Mouse (Mus musculus) left cerebral cortex, adult 11 months (tissue): ENCODE measurements at regions not wholly inside any gene's neighbourhood (a gene's known extent, or its start where the extent isn't known, plus 50 kb on each side); places are given as distances from the start of the nearest gene placed in this dataset.

Experiments
- DNase-seq: peaks from one replicate; pipeline ENCODE4 v3.0.0; 2022; ENCODE audit warnings: low spot score

DNA sequence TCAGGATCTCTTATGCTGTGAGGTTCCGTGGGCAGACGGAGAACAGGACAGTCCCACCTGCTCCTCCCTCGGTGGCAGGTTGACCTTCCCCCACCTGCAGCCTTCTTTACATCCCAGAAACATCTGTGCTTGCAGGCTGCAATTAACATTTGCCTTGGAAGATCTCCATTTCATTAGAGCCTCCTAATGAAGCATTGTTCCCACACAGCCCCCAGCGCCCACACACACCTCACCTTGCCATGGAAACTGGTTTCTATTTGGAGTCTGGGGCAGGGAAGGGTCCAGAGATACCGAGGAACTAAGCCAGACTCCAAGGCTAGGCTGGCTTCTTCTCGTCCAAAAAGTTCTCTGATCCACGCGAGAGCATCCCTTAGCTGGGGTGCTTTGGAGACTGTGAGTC lies 56.6 kb upstream of the Rpl38 start:
- DNase-seq = no peak

DNA sequence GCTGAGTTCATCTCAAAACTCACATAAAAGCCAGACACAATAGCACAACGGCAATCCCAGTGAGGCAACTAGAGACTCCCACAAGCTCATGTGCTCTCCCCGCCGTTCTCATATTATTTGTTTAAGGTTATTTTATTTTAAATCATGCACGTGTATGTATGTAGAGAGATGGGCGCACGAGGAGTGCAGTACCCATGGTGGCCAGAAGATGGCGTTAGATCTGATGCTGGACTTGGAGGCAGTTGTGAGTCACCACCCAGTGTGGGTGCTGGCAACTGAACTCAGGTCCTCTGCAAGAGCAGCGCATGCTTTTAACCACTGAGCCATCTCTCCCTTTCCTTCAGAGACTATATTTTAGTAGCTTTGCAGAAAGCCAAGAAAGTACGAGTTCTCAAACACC lies 60.3 kb upstream of the Rpl38 start:
- no peak for DNase-seq

DNA sequence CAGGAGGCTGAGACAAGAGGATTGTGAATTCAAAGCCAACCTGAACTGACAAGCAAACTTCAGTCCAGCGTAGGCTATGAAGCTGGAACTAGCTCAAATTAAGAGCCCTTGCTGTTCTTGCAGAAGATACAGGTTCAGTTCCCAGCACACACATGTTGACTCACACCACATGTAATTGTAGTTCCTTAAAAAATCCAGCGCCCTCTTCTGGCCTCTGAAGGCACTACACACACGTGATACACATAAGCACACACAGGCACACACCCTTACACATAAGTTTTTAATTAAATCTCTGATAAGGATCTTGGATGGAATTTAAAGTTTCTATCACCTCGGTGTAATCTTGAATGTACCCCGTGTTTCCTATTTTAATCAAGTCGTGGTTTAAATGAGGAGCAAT lies 65.2 kb upstream of the Rpl38 start:
- DNase-seq = no peak

DNA sequence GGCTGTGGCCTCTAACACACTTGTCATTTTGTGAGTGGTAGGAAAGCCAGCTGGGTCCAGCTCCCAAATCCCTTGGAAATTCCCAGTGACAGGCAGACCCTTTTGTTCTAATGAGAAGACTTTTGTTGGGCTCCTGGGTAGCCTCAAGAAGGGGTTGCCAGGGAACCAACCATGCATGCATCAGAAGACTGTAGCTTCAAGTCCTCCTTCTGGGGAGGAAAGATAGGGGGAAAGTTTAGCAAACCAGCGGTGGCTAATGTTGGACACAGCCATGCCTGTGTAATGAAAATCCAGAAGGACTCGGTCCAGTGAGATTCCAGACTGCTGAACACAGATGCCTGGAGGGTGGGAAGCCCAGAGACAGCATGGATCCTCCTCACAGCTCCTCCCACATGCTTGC lies 71.1 kb upstream of the Rpl38 start:
- no peak for DNase-seq

DNA sequence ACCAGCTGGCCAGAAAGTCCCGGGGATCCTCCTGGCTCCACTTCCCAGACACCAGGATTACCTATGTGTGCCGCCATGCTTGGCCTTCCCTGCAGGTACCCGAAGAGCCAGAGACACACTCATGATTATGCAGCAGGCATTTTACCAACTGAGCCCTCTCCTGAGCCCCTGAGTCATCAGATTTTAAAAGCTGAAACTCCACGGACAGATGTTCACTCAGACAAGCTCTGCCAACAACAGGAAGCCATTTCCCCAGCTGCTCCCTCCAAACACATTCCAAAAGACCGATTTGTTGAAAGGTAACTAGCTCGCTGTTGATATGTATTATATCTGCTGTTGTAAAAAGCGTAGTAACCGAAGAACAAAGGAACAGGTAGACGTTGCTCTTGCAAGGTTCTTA lies 75.4 kb upstream of the Rpl38 start:
- DNase-seq = no peak

DNA sequence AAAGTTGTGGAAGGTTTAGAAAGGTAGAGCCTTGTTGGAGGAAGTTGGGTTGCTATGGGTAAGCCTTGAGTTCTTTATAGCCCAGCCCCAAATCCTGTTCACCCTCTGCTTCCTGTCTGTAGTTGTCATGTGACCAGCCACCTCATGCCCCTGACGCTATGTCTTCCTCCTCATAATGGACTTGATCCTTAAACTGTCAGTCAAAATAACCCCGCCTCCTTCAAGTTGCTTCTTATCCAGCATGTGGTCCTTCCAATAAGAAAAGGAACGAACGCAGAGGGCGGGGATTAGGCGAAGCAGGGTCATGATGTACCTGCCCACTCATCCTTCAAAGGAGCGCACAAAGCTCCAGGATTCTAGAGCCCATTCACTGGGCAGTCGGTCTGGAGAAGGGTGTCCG lies 79.8 kb upstream of the Rpl38 start:
- no peak for DNase-seq

DNA sequence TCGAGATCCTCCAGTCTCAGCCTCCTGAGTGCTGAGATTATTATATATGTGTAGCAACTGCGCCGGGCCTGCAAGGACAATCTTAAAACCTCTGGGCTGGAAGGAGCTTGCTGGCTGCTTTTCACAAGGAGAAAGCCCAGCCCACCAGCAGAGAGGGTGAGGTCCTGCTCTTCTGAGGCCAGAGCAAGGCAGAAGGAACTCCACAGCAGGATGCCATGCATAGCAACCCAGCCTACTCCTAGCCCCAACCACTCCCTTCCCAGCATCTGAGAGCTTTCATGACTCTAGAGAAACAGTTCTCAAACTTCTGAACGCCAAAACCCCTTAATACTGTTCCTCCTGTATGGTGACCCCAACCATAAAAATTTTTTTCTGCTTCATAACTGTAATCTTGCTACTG lies 80.3 kb upstream of the Rpl38 start:
- no peak for DNase-seq

DNA sequence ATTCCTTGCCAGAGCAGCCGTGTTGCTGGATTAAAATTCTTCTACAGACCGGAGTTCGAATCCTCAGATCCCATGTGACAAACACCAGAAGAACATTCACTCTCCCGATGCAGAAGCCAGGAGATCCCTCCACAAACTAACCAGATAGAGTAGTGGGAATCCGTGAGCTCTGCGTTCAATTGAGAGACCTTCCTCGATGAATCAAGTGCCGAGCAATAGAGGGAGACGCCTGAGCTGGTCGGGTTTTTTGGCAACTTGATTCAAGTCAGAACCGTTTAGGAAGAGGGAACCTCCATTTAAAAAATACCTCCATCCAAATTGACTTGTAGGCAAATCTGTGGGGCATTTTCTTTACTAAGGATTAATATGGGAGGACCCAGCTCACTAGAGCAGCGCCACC lies 81.9 kb upstream of the Rpl38 start:
- DNase-seq = no peak

DNA sequence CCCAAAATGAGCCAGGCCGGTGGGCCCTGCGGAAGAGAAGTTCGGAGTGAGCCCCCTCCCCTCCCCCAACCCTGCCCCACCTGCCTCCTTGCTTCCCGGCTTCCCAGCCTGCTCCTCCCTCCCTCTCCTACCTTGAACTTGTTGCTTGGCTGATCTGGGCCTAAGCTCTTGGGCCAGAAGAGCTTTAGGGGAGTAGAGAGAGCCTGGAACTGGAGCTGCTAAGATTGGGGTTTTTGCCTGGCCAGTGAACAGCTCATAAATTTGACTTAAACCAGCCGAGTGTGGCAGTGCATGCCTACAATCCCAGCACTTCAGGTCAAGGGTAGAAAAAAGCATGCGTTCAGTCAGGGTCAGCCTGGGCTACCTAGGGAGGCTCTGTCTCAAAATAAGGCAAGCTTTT lies 83.5 kb upstream of the Rpl38 start:
- DNase-seq = no peak

DNA sequence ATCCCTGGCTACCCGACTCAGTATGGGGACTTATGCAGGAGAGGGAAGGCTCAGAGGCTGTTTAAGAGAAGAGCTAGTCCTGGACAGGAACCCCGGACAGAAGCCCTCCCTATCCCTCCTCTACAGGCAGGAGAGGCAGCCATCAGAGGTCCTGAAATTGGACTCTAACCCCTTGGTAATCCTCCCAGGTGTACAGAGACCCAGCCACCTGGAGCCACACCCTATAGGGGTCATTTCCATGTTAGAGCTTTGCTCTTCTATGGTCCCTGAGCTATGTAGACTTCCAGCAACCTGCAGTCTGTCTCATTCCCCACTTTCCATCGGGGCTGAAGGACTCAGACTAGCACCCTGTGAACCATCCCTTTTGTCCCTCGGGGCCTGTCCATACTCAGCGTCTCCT lies 84.2 kb upstream of the Rpl38 start:
- DNase-seq = no peak

DNA sequence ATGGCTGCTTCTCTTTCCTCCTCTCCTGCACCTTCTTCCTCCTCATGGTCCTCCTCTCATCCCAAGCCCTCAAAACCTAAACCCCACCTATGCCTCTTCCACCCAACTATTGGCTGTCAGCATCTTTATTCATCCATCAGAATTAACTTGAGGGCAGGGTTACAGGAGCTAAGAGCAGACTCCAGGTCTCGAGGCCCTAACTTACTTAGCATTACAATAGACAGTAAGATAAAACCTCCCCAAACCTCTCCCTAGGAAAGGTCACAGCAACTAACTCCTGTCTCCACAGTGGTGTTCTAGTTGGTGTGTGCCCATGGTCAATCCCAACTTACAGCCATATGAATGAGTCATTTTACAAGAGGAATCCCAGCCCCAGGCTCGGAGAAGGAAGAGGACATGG lies 88.3 kb upstream of the Rpl38 start:
- DNase-seq = no peak

DNA sequence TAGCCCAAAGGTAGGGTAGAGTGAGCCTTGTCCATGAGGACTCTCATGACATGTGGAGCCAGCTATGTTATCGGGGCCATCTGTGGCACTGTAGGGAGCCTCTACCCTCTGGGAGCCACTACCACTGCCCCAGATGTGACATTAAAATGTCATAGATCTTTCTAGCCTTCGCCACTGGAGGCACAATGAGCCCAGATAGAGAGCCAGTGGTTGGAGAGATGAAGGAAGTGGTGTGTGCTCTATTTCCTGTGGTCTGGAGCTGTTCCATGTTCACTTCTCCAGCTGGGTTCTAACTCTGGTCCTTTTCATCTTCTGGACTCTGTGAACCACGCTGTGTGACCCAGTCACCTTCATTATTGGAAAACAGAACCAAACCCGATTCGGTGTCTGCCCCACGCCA lies 89.8 kb upstream of the Rpl38 start:
- DNase-seq = no peak

DNA sequence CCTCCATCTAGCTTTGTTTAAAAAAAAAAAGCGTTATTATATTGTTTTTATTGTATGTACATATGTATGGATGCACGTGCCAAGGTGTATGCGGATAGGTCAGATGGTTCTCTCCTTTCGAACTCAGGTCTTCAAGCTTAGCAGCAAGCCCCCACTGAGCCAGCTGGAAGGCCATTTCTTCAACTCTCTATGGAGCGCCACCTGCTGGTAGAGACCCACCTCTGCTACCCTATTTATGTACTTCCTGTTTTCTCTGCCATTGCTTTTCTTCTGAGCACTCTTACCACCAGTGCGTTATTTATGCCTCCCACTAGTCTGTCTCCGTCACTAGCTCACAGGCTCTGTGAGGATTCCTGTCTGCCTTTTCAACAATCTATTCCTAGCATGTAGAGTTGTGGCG lies 91.5 kb upstream of the Rpl38 start:
- no peak for DNase-seq

DNA sequence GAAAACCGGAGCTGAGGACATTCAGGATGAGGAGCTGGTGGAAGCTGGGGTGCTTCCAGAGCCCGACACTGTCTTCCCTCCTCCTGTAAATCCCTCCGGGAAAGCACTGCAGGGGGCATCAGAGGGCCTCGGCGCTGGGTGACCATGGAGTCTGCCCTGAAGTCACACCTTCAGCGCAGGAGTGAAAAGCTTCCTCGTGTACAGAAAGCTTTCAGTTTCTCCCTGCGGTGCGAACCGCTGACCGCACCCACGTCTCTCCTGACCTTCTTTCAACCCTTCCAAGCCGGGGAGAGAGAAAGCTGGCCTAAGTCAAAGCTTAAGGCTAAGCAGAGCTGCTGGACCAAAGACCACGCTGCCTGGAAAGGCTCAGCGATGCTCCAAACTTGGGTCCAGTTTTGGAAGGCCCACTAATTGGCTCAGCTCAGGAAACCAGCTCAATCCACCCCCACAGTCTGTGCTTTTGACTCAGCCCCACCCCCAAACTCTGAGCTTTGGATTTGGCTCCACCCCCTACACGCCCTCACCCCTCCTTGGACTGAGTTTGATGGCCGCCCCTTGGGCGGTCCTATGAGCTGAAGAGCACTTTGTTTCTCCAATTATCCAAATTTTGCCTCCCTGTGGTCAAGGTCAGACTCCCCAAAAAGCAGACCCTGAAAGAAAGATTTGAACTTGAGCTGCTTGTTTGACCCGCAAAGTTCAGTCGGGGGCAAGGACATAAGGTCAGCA lies 97.0 kb upstream of the Rpl38 start:
- DNase-seq = no peak

DNA sequence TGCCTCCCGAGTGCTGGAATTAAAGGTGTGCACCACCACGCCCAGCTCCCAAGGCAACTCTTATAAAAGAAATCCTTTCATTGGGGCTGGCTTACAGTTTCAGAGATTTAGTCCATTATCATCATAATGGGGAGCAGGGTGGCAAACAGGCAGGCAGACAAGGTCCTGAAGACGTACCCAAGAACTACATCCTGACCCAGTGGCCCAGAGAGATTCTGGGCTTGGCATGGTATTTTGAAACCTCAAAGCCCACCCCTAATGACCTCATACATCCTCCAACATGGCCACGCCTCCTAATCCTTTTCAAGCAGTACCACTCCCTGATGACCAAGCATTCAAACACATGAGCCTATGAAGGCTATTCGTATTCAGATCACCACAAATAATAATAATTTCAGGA lies 98.2 kb upstream of the Rpl38 start:
- no peak for DNase-seq

DNA sequence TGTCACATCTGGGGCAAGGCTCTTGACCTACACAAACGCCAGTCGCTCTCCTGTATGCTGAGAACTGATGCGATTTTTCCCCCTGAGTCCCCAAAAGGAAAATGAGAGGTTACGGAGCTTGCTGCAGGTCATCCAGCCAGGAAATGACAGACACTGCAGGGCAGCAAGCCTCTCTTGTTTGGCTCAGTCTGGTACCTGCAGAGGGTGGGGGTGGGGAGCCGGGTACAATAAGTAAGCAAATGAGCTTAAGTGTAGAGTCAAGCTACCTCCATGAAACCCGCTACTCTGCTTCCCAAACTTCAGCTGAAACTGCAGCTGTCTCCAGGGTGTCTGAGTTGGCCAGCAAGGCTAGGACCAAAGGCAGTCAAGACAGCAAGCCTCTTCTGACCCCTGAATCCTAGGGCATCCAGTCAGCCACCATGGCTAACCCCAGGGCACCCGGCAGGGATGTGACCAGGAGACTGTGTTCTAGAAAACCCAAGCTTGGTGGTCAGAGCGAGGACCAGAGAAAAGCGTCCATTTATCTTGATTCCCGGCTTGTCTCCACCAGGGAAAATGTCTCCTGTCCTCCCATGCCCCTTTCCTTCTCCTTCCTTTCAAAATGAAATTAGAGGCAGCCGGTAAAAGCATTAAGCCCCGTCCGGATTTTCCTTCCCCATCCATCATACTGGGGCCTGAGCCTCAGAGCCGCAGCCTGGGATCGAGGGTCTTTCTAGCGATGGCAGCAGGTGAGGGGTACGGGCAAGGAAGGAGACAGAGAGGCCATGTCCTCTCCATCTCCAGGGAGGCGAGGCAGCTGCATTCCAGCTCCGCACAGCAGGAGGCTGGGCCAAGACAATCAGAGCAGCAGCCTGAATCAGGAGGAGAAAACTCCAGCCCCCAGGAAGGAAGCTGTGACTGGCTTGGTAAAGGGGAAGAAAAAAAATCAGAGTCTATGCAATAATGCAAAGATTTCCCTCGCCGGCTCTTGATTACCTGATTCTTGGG lies 100.2 kb upstream of the Rpl38 start:
- DNase-seq = no peak

DNA sequence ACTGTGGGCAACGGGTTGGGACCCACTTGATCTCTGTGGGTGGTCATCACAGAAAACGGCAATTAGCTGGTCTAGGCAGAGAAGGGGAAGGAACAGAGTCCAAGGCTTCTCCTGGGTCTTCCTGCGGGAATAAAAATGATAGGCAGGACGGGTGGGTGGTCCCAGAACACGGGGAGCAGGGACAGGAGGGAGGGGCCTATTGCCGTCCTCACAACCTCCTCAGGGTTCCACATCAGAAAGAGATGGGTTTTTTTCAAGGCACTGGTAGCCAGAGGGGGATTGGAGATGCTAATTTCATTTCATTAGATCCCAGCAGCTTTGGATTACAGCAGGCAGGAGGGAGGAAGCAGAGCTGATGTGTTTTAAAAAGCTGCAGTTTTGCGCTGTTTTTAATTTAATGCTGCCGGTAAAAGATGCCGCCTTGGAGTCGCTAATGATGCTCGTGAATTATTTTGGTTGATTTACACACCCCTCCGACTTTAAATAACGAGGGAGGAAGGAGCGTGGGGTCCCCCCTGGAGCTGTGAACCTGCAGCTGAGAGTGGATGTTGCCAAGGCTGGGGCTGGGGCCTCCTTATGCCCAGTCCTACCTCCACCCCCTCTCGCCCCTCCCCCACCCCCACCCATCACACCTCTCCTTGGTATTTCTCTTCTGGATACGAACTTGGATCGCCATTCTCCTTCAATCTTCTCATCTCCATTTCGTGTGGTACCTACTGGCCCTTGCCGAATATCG lies 101.1 kb upstream of the Rpl38 start:
- DNase-seq = no peak

DNA sequence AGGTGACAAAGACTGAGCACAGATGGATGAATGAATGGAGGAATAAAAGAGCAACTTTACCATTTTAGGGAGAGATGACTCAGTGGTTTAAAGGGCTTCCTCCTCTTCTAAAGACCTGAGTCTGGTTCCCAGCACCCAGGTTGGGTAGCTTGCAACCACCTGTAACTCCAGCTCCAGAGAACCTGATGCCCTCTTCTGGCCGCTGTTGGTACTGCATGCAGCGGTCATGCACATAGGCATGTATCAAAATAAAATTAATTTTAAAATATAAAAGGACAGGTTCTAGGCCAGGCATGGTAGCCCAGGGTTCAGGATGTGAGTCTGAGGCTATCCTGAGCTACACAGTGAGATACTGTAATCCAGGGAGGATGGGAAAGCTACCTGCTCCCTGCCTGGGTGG lies 103.4 kb upstream of the Rpl38 start:
- DNase-seq = no peak

DNA sequence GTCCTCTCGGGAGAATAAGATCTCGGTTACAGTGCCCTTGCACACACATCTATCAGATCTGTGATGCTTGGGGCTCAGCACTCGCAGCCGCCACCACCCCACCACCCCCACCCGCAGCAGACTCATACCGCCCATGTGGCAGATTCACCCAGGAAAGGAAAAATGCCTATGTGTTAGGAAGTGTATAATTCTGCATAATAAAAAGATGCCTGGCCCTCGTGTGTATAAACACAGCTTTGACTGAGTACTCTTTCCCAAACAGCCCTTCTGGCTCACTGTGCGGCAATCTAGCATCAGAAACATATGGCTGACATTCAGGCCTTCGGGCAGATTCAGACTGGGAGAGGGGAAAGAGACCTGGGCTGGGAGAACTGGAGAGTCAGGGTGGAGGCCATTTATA lies 105.2 kb upstream of the Rpl38 start:
- DNase-seq = no peak

DNA sequence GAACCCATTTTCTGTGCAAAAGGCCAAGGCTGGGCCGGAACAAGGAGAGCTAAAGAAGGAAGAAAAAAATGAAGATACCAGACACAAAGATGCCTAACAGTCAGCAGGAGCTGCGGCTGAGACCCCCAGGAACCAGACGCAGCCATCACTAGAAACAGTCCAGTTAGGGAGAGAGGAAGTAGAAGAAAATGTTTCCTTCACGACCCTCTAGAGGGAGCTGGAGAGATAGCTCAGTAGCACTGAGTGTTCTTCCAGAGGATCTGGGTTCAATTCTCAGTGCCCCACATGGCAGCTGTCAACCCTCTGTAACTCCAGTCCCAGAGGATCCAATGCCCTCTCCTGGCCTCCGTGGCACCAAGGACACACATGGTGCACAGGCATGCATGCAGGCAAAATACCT lies 113.7 kb upstream of the Rpl38 start:
- no peak for DNase-seq

DNA sequence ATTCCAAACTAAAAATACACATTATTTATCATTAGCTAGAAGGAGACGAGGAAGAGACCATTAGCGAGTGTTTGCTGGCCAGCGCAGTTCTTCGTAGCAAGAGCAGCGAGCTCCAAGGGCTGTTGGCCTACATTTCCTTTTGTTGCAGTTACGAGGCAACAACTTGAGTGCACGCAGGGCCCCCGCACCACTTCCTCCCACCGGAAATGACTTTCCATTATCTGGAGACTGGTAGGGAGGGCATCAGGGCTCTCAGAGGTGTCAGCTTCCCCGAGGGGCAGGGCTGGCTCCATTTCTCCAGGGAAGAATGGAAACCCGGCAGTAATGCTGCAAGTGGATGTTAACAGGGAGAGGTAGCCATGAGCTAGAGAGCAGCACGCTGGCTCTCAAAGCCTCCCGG lies 114.3 kb upstream of the Rpl38 start:
- DNase-seq = no peak

DNA sequence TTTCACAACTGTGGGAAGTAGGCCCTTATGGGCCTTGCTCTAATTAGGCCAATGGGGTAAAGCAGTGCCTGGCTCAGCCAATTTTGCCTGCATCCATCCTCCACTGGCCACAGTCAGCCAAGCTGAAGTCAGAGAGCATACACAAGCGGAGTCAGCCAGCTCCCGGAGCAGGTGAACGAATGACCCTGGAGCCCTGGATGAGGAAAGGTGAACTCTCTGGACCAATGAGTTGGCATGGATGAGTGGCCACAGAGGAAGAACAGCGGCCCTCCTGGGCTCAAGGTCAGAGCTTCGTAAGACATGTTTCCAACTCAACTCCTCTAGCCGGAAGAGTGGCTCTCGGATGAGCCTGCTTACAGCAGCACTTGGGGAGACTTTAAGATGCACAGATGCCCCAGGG lies 116.1 kb upstream of the Rpl38 start:
- DNase-seq = no peak

DNA sequence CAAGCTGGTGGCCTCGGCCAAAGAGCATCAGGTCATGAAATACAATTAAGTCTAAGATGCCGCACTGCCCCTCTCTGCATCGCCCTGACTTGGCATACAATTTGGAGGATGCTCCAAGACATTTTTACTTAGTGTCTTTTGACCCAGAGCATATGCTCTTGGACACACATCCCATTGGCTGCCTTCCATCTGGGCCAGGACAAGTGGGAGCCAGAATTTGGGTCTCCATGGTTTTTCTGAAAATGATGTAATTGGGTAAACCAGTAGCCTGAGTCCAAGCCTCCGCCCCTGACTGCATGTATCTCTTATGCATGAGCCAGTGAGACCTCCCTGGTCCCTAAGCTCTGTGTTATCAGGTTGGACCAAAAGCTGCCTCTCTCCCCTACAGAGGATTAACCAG lies 117.1 kb upstream of the Rpl38 start:
- no peak for DNase-seq
